Mouse (Mus musculus): ENCODE measurements around the gene Sez6.

The Sez6 gene

GRCm38 (mm10) chr11:77906097-77906687 lies 24.4 kb upstream of the Sez6 start:
- no peak for DNase-seq (ENCODE audit: low spot score in 2 of 2)

GRCm38 (mm10) chr11:77906747-77907174 lies 23.8 kb upstream of the Sez6 start:
- DNase-seq (ENCODE audit: low spot score in 2 of 2), result no peak

GRCm38 (mm10) chr11:77908468-77908867 lies 22.1 kb upstream of the Sez6 start:
- no peak for DNase-seq (ENCODE audit: low spot score in 2 of 2)

DNA sequence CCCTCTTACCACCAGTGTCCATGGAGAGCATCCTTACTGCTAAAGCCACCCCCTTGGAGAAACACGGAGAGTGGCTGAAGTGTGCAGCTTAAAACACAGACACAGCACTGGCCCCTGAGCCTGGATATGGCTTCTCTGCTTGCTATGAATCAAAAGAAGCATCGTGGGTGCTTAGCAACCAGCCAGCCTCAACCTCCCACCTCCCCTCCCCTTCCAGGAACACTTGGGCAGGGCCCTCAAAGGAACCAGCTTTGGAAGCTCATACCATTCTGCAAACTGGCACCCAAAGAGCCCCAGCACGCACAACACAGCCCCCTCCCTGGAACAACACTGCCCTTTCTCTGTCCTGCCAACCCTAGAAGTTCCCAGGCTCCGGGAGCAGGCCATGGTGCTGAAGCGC lies 21.2 kb upstream of the Sez6 start:
- DNase-seq (ENCODE audit: low spot score in 2 of 2), result no peak

- no peak for DNase-seq (ENCODE audit: low spot score in 2 of 2)
These were observed 20.8 kb upstream of the Sez6 start for GRCm38 (mm10) chr11:77909776-77910175.

DNA sequence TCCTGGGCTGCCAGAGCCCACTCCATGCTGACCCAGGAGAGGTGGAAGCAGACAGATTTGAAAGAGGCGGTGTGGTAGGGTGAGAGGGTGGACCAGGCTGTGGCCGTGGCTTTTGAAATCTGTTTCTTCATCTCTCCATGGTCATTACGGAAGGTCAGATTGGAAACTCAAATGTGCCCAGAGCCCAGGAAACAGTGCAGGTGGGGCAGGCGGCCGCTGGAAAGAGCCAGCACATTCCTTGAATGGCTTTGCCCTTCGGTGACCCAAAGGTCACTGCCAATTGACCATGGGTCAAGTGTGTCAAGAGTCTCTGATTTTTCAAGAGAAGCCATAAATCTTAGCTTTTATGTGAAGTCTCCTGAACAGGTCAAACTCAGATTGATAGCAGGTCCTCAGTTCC lies 17.1 kb upstream of the Sez6 start:
- DNase-seq (ENCODE audit: low spot score in 2 of 2), result no peak

- no peak for DNase-seq (ENCODE audit: low spot score in 2 of 2)
These were observed 15.9 kb upstream of the Sez6 start for GRCm38 (mm10) chr11:77914598-77915260.

- DNase-seq (ENCODE audit: low spot score in 2 of 2), result no peak
These were observed 13.9 kb upstream of the Sez6 start for GRCm38 (mm10) chr11:77916741-77917140.

DNA sequence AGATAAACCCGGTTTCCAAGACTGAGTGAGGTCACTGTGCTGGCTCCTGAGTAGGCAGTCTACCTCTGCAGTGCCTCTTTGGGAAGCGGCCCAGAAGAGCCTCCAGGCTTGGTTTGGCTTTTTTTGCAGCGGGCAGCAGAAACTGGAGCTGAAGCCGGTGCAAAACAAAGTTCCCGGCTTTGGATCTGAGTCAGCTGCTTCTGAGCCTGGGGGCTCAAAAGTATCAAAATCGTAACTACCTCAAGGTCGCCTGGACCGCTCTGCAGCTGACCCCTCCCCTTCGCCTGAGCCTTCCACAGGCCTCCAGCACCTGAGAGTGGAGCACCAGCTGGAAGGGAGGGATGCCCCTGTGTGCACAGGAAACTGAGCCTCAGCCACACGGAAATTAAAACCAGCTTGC lies 13.4 kb upstream of the Sez6 start:
- DNase-seq (ENCODE audit: low spot score in 2 of 2), result no peak

GRCm38 (mm10) chr11:77923285-77923684 lies 7.3 kb upstream of the Sez6 start:
- DNase-seq (ENCODE audit: low spot score in 2 of 2), result no peak

DNA sequence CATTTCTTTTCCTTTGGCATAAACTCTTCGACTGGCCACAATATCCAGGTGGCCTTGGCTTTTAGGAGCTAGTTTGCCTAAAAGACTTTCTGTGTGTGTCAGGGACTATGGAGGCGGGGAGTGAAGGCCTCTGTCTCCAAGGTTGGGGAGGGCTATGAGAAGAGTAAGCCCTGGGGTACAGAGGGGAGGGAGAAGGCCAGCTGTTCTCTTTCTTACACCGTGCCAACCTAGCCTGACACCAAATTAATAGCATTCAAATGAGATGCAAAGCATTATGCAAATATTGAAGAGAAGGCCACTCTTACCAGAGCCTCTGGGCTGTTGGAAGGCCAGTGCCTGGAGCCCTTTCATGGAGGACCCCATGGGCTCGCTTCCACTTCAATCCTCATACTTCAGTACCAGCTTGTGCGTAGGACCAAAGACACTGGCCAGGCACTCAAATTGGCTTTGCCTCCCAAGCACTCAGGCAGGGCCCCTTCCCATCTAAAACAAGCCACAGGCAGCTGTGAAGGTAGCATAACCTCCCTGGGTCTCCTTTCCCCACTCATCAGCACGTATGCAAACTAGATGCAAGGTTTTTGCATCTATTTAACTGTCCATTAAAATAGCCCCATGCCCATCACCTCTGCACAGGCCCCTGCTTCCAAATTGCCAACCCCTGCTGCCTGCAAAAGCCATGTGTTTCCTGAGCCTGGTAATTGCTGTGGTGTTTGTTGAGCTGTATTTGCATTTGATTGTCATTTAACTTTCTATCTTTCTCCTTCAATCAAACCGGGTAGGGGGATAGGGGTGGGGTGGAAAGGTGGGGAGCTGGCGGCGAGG lies 4.6 kb upstream of the Sez6 start:
- no peak for DNase-seq (ENCODE audit: low spot score in 2 of 2)

DNA sequence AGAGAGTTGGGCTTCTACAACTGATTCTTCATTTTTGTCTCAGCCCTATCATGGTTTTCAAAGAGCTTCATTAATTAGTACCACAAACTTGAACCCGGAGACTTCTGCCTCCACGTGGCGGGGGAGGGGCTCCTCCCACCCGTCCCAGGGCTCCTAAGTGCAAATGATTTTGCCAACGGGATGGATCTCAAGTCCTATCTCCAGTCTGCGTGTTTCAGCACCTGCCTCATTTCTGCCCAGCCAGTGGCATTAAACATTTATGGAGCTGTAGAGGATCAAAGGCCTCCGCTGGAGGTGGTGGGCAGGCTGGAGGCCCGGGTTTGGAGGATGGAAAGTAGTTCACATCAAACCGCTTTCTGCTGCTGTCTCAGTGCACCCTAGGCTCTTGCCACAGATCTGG lies 3.9 kb upstream of the Sez6 start:
- DNase-seq (ENCODE audit: low spot score in 2 of 2), result no peak

GRCm38 (mm10) chr11:77927837-77928236 lies 2.8 kb upstream of the Sez6 start:
- DNase-seq (ENCODE audit: low spot score in 2 of 2), result no peak

- DNase-seq (ENCODE audit: low spot score in 2 of 2), result peak in 1 of 2 experiments; percentile 10
These were observed 1.2 kb downstream of the Sez6 start for GRCm38 (mm10) chr11:77931541-77932433.

- DNase-seq (ENCODE audit: low spot score in 2 of 2), result no peak
These were observed 2.0 kb downstream of the Sez6 start for GRCm38 (mm10) chr11:77932576-77932975.

DNA sequence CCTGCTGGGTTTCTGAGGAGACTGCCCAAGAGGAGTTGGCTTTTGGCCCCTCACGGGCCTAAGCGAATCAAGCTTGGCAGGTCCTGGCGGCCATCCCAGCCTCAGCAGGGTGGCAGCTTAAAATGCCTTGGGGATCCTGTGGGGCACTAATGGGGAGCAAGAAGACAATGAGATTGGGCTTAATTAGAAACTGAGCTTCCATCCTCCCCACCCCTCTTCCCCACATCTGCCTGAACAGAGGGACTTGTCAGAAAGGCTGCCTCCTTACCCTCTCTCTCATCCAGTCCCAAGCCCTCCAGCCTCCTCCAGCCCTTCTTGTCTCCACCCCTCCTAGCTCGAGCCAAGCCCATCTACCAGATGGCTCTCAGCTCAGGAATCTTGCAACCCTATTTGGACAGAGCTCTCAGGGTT lies 3.5 kb downstream of the Sez6 start:
- DNase-seq (ENCODE audit: low spot score in 2 of 2), result no peak

- no peak for DNase-seq (ENCODE audit: low spot score in 2 of 2)
These were observed 4.1 kb downstream of the Sez6 start for GRCm38 (mm10) chr11:77934568-77935311.

DNA sequence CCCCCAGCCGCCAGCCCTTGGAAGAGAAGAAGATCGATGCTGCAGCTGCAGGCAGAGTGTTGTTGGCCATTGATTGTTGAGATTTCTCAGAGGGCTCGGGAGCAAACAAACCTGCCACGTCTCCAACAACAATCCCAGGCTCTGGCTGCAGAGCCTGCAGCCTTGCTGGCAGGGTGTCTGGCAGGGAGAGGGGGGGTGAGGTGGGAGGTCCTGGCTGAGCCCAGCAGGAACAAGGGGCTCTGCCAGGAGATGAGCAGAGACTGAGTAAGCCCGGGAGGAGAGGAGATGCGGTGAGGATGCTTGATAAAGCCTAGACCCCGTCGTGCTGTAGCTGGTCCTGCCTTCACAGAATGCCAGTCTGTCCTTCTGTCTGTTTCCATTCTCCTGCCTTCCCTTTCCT lies 6.2 kb downstream of the Sez6 start:
- DNase-seq (ENCODE audit: low spot score in 2 of 2), result no peak

- no peak for DNase-seq (ENCODE audit: low spot score in 2 of 2)
These were observed 7.2 kb downstream of the Sez6 start for GRCm38 (mm10) chr11:77937649-77938410.

- DNase-seq (ENCODE audit: low spot score in 2 of 2), result no peak
These were observed 11.6 kb downstream of the Sez6 start for GRCm38 (mm10) chr11:77942230-77942629.
